Mouse (Mus musculus): ENCODE measurements around the gene Ctnnb1. TPM values are rescaled to one million over a fixed set of nuclear protein-coding genes. Genes with fewer than 3 reads are reported as not detected.

Gene Ctnnb1
- polyA plus RNA-seq, 1 experiment from 2014 or later: 861 TPM

DNA sequence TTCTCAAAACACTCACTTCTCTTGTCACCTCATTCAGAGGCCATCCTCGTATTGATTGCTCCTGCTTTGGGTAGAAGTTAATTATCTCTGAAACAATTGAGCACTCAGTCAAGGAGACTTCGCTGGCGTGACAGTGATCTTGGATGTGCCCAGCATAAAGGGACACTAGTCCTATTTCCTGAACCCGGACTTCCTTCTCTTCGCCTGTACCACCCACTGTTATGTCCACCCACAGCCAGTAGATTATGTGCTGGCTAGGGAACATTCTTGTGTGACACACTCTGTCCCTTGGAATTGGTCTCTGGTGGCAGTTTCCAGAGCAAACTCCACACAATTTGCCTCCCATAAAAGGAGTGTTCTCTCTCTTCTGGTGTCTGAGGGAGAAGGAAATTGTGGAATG lies 32.5 kb upstream of the Ctnnb1 start:
- H3K27ac ChIP-seq (ENCODE audit: low read depth, low read length): no peak overlapping the region
- no peaks in the 10 kb centered on the region for H3K36me3 ChIP-seq (ENCODE audit: control insufficient read depth, insufficient read depth, low read length)
- 59% methylated on average over 5 of the region's 5 CpGs for WGBS
- ATAC-seq (replicated peaks; ENCODE audit: low FRiP score) (no peak), DNase-seq (ENCODE audit: low spot score) (no peak)
- H3K9ac ChIP-seq (ENCODE audit: low read length): no peak overlapping the region
- no peak overlapping the region for H3K4me3 ChIP-seq (ENCODE audit: low read depth, low read length)
- no peaks in the 10 kb centered on the region for H3K9me3 ChIP-seq (ENCODE audit: control insufficient read depth, low read length)
- no peaks in the 10 kb centered on the region for H3K27me3 ChIP-seq (ENCODE audit: control insufficient read depth, insufficient read depth, low read length)
- no peaks in the 10 kb centered on the region for H3K4me1 ChIP-seq (replicated peaks; ENCODE audit: control insufficient read depth, insufficient read depth, low read length)
- no peak overlapping the region for H3K4me2 ChIP-seq (ENCODE audit: low read depth, low read length, severe bottlenecking)

- no peak for DNase-seq (ENCODE audit: low spot score)
- Histone ChIP-seq H3K4me2 (ENCODE audit: low read depth, low read length, severe bottlenecking) (no peak overlapping the region), H3K9me3 (ENCODE audit: control insufficient read depth, low read length) (no peaks in the 10 kb centered on the region), H3K9ac (ENCODE audit: low read length) (no peak overlapping the region), H3K27me3 (ENCODE audit: control insufficient read depth, insufficient read depth, low read length) (no peaks in the 10 kb centered on the region), H3K36me3 (ENCODE audit: control insufficient read depth, insufficient read depth, low read length) (no peaks in the 10 kb centered on the region), H3K4me3 (ENCODE audit: low read depth, low read length) (no peak overlapping the region), H3K27ac (ENCODE audit: low read depth, low read length) (no peak overlapping the region), H3K4me1 (replicated peaks; ENCODE audit: control insufficient read depth, insufficient read depth, low read length) (no peaks in the 10 kb centered on the region)
- WGBS: 65% methylated on average over 4 of the region's 4 CpGs
- ATAC-seq (replicated peaks; ENCODE audit: low FRiP score): no peak
These were observed 31.7 kb upstream of the Ctnnb1 start for GRCm38 (mm10) chr9:120897269-120897668.

GRCm38 (mm10) chr9:120899833-120900232 lies 29.2 kb upstream of the Ctnnb1 start:
- Histone ChIP-seq H3K9ac (ENCODE audit: low read length) (no peak overlapping the region), H3K4me1 (replicated peaks; ENCODE audit: control insufficient read depth, insufficient read depth, low read length) (no peaks in the 10 kb centered on the region), H3K27me3 (ENCODE audit: control insufficient read depth, insufficient read depth, low read length) (no peaks in the 10 kb centered on the region), H3K4me2 (ENCODE audit: low read depth, low read length, severe bottlenecking) (no peak overlapping the region), H3K36me3 (ENCODE audit: control insufficient read depth, insufficient read depth, low read length) (no peaks in the 10 kb centered on the region), H3K27ac (ENCODE audit: low read depth, low read length) (no peak overlapping the region), H3K9me3 (ENCODE audit: control insufficient read depth, low read length) (no peaks in the 10 kb centered on the region), H3K4me3 (ENCODE audit: low read depth, low read length) (no peak overlapping the region)
- ATAC-seq (replicated peaks; ENCODE audit: low FRiP score) (no peak), DNase-seq (ENCODE audit: low spot score) (no peak)
- WGBS: 68% methylated on average over 4 of the region's 4 CpGs

DNA sequence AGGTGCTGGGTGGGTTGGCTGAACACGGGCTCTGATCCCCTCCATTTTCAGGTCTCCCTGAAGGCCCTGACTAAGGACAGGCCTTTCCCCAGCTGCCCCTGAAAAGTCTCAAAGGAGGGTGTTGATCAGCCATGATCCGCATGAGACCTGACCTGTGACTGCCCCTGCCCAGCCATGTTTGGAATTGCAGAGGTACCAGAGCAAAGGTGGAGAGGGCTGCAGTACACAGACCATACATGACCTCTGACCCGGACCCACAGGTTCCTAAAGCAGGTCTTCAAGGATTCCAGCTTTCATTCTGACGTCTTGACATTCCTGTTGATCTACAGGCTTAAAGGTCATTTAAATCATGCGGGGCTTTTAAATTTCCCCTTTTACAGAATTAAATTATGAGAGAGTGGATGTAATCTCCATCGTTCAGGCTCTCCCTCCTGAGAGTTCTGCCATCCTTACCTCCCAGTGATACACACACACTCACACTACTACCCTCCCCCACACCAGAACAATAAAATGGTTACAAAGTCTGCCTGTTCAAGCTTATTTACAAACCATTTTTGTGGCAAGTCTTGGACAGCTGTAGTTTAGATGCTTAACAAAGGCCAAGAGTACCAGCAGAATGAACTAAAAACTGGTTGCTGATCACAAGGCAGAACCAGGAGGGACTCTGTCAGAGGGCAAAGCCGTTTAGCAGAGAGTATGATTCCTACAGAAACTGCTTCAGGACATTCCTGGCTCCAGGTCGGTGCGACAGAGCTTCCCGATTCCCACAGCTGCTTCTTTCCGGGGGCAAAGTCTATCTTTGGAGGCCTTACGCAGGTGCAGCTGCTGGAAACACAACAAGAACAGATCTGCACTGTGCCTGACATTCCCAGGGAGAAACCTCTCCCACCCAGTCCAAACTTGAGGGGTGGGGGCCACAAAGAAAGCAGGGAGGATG lies 28.4 kb upstream of the Ctnnb1 start:
- Histone ChIP-seq H3K4me2 (ENCODE audit: low read depth, low read length, severe bottlenecking) (no peak overlapping the region), H3K9ac (ENCODE audit: low read length) (no peak overlapping the region), H3K4me1 (replicated peaks; ENCODE audit: control insufficient read depth, insufficient read depth, low read length) (no peaks in the 10 kb centered on the region), H3K27me3 (ENCODE audit: control insufficient read depth, insufficient read depth, low read length) (no peaks in the 10 kb centered on the region), H3K4me3 (ENCODE audit: low read depth, low read length) (no peak overlapping the region), H3K9me3 (ENCODE audit: control insufficient read depth, low read length) (no peaks in the 10 kb centered on the region), H3K27ac (ENCODE audit: low read depth, low read length) (no peak overlapping the region), H3K36me3 (ENCODE audit: control insufficient read depth, insufficient read depth, low read length) (no peaks in the 10 kb centered on the region)
- ATAC-seq (replicated peaks; ENCODE audit: low FRiP score) (no peak), DNase-seq (ENCODE audit: low spot score) (no peak)
- 74% methylated on average over 12 of the region's 12 CpGs for WGBS

GRCm38 (mm10) chr9:120902562-120902961 lies 26.5 kb upstream of the Ctnnb1 start:
- 77% methylated on average over 8 of the region's 8 CpGs for WGBS
- H3K27me3 ChIP-seq (ENCODE audit: control insufficient read depth, insufficient read depth, low read length): no peaks in the 10 kb centered on the region
- no peak overlapping the region for H3K4me3 ChIP-seq (ENCODE audit: low read depth, low read length)
- no peak overlapping the region for H3K27ac ChIP-seq (ENCODE audit: low read depth, low read length)
- H3K4me1 ChIP-seq (replicated peaks; ENCODE audit: control insufficient read depth, insufficient read depth, low read length): no peaks in the 10 kb centered on the region
- no peak overlapping the region for H3K9ac ChIP-seq (ENCODE audit: low read length)
- no peak overlapping the region for H3K4me2 ChIP-seq (ENCODE audit: low read depth, low read length, severe bottlenecking)
- H3K36me3 ChIP-seq (ENCODE audit: control insufficient read depth, insufficient read depth, low read length): no peaks in the 10 kb centered on the region
- H3K9me3 ChIP-seq (ENCODE audit: control insufficient read depth, low read length): no peaks in the 10 kb centered on the region
- ATAC-seq (replicated peaks; ENCODE audit: low FRiP score) (no peak), DNase-seq (ENCODE audit: low spot score) (no peak)

DNA sequence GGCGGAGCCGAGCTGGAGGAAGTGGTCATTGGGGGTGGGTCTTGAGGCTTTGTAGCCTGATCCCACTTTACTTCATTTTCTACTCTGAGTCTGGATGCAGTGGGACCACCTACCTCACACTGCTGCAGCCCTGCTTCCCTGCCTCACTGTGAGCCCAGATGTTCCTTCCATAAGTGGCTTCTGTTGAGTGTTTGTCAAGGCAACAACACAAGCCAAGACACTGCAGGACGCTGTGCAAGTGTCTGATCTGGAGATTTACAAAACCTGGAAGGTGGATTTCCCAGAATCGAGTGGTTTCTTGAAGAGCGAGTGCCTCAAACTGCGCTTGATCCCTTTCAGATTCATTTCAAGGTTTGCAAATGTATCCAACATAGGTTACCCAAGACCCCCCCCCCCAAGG lies 20.6 kb upstream of the Ctnnb1 start:
- Histone ChIP-seq H3K27me3 (ENCODE audit: control insufficient read depth, insufficient read depth, low read length) (no peaks in the 10 kb centered on the region), H3K9ac (ENCODE audit: low read length) (no peak overlapping the region), H3K4me1 (replicated peaks; ENCODE audit: control insufficient read depth, insufficient read depth, low read length) (no peaks in the 10 kb centered on the region), H3K36me3 (ENCODE audit: control insufficient read depth, insufficient read depth, low read length) (no peaks in the 10 kb centered on the region), H3K27ac (ENCODE audit: low read depth, low read length) (no peak overlapping the region), H3K4me2 (ENCODE audit: low read depth, low read length, severe bottlenecking) (no peak overlapping the region), H3K9me3 (ENCODE audit: control insufficient read depth, low read length) (no peaks in the 10 kb centered on the region), H3K4me3 (ENCODE audit: low read depth, low read length) (no peak overlapping the region)
- WGBS: 84% methylated on average over 6 of the region's 6 CpGs
- no peak for DNase-seq (ENCODE audit: low spot score)
- no peak for ATAC-seq (replicated peaks; ENCODE audit: low FRiP score)

DNA sequence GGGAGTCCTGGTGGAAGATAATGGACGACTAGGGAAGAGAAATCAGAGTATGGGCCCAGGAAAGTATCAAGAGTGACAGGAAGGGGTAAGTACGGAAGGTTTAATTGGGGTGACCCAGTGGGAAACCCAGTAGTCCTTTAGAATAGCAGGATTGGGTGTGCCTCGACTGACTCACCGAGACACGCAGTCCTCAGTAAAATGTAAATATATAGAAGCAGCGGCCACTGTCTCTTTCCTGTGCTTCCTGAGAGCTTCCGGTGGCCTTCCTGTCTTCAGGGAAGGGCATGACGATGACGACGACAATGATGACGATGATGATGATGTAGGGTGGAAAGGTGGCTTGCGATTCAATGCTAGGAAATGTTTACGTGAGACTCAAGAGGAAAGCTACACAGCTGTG lies 15.9 kb upstream of the Ctnnb1 start:
- H3K9ac ChIP-seq (ENCODE audit: low read length): no peak overlapping the region
- no peak for ATAC-seq (replicated peaks; ENCODE audit: low FRiP score)
- H3K27ac ChIP-seq (ENCODE audit: low read depth, low read length): no peak overlapping the region
- H3K36me3 ChIP-seq (ENCODE audit: control insufficient read depth, insufficient read depth, low read length): no peaks in the 10 kb centered on the region
- no peaks in the 10 kb centered on the region for H3K27me3 ChIP-seq (ENCODE audit: control insufficient read depth, insufficient read depth, low read length)
- H3K4me3 ChIP-seq (ENCODE audit: low read depth, low read length): no peak overlapping the region
- WGBS: 88% methylated on average over 13 of the region's 13 CpGs
- no peaks in the 10 kb centered on the region; the same call in 1 of the 2 replicates for H3K9me3 ChIP-seq (ENCODE audit: control insufficient read depth, low read length)
- no peaks in the 10 kb centered on the region for H3K4me1 ChIP-seq (replicated peaks; ENCODE audit: control insufficient read depth, insufficient read depth, low read length)
- H3K4me2 ChIP-seq (ENCODE audit: low read depth, low read length, severe bottlenecking): no peak overlapping the region
- DNase-seq (ENCODE audit: low spot score): no peak

- Histone ChIP-seq H3K36me3 (ENCODE audit: control insufficient read depth, insufficient read depth, low read length) (no peaks in the 10 kb centered on the region), H3K4me2 (ENCODE audit: low read depth, low read length, severe bottlenecking) (no peak overlapping the region), H3K9ac (ENCODE audit: low read length) (no peak overlapping the region), H3K9me3 (ENCODE audit: control insufficient read depth, low read length) (no peaks in the 10 kb centered on the region; the same call in 1 of the 2 replicates), H3K27me3 (ENCODE audit: control insufficient read depth, insufficient read depth, low read length) (no peaks in the 10 kb centered on the region), H3K4me1 (replicated peaks; ENCODE audit: control insufficient read depth, insufficient read depth, low read length) (no peaks in the 10 kb centered on the region), H3K27ac (ENCODE audit: low read depth, low read length) (no peak overlapping the region), H3K4me3 (ENCODE audit: low read depth, low read length) (no peak overlapping the region)
- 90% methylated on average over 4 of the region's 4 CpGs for WGBS
- ATAC-seq (replicated peaks; ENCODE audit: low FRiP score): no peak
- no peak for DNase-seq (ENCODE audit: low spot score)
These were observed 14.6 kb upstream of the Ctnnb1 start for GRCm38 (mm10) chr9:120914429-120914828.
